Mouse (Mus musculus) right cerebral cortex, adult 2 months (tissue): ENCODE measurements around the gene Hpf1.

Source experiments
- DNase-seq, 2 experiments: peaks; one replicate each; pipeline ENCODE4 v3.0.0; 2021 to 2022; ENCODE audit warnings: low spot score in 2 of 2

Hpf1 gene

GRCm38 (mm10) chr8:60895878-60896277 lies 5.7 kb downstream of the Hpf1 start:
- no peak for DNase-seq

- DNase-seq: no peak
Measured at GRCm38 (mm10) chr8:60900147-60900546, 9.9 kb downstream of the Hpf1 start.

DNA sequence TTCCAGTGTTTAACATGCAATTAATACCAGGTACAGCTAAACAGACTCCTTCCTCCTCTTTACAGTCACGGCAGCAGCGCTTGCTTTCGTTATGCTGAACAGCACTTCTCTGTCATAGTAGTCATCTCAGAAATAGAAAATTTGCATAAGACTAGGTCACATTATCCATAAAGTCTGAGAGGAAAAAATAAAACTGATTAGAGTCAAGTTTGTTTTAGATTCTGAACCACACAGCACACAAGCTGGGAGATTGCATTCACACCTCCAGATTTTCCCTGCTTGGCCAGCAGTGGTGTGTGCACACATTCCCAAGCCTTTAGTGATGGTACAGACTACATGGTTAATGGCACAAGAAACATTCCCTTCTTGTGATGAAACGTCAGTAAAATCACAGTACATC lies 21.9 kb downstream of the Hpf1 start:
- no peak for DNase-seq

- DNase-seq: no peak
Measured at GRCm38 (mm10) chr8:60912554-60912953, 22.3 kb downstream of the Hpf1 start.

- DNase-seq: no peak
Measured at GRCm38 (mm10) chr8:60919069-60919468, 28.9 kb downstream of the Hpf1 start.

DNA sequence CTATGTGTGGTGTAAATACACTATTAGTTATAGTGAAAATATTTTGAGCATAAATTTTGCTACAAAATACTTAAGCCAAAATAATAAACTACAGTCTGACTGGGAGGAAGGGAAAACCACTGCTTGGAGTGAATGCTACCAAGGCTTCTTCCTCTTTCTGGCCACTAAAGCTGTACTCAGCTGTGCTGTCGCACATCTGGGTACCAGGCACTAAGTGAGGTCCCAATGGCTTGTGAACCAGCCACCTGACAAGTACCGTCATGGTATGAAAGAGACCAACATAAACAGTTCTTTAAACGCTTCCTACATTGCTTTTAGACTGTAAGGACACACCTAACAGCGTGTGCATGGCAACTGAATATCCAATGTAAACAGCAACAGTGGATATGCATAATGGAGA lies 30.0 kb downstream of the Hpf1 start:
- DNase-seq: no peak

GRCm38 (mm10) chr8:60933617-60934016 lies 43.4 kb downstream of the Hpf1 start:
- no peak for DNase-seq

DNA sequence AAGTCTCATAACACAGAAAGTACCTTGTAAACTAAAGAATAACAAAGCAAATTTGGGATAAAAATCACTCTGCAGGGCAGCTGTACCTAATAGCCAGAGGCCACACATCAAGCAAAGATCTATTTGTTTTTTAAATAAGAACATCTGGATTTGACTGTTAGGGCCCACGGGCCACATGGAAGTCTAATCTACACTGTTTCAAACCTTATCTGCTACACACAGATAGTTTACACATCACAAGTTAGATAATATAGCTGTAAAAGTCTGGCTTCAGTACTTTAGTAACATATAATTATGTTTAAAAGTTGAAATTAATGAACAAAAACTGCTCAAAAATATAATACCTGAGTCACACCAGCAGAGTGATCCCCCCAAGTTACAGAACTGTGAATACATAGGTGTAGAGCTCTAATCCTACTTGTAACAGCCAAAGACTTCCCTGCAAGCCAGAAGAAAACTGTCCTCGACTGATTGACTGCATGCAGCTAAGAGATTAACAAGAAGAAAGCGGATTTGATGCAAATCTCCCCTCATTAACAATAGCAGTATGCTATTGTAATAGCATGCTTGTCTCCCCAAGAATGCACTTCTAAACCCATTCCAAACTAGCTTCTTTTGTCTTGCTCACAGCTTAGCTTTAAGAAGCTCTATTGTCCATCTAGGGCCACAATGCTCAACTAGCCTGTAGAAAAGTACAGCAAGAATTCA lies 48.7 kb downstream of the Hpf1 start:
- DNase-seq: no peak

GRCm38 (mm10) chr8:60942867-60943266 lies 52.6 kb downstream of the Hpf1 start:
- no peak for DNase-seq

GRCm38 (mm10) chr8:60947503-60947902 lies 57.3 kb downstream of the Hpf1 start:
- DNase-seq: no peak

DNA sequence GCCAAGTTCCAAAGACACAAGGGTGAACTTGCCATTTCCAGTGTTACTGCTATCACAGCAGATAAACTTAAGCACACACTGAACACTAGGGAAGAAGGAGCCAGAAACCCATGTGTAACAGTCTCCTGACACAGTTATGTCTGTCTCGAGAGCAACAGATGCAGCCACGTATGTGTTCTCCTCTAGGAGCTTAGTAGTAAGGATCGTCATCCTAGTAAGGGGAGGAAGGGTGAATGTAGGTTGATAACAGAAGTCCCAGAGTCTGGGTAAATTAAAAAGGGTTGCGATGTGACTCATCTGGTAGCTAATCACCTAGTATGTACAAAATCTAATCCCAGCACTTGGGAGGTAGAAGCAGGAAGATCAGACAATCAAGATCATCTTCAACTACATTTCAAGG lies 59.6 kb downstream of the Hpf1 start:
- no peak for DNase-seq

- DNase-seq: no peak
Measured at GRCm38 (mm10) chr8:60951271-60951670, 61.1 kb downstream of the Hpf1 start.

DNA sequence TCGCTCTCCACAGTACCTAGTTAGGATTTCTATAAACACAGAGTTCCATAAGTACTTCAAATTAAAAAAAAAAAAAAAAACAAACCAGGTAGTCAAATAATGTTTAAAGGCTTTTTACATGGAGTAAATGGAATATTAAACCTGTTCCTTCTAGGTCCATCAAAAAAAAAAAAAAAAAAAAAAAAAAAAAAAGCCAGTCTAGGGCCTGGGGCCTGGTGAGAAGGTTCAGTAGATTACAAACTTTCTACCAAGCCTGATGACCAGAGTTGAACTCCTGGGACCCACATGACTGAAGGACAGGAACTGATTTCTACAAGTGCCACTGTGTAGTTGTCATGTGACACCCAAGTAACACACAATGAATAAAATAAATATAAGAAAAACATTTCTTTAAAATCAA lies 61.5 kb downstream of the Hpf1 start:
- DNase-seq: no peak

DNA sequence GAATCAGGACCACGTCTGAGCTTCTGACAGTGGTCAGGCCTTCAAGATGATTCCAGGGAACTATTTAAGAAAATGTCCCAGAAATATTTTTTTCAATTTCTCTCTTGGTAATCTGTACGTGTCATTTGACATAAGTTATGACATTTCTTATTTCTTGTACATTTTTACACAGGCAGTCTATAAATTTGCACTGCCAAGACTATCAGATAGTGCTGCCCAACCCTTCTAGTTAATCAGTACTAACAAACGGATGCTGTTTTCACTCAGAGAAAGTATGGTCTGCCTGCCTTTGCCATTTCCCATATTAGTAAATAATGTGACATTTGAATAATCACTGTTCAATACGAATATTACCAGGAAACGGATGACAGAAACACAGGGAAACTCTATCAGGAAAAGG lies 62.6 kb downstream of the Hpf1 start:
- no peak for DNase-seq

DNA sequence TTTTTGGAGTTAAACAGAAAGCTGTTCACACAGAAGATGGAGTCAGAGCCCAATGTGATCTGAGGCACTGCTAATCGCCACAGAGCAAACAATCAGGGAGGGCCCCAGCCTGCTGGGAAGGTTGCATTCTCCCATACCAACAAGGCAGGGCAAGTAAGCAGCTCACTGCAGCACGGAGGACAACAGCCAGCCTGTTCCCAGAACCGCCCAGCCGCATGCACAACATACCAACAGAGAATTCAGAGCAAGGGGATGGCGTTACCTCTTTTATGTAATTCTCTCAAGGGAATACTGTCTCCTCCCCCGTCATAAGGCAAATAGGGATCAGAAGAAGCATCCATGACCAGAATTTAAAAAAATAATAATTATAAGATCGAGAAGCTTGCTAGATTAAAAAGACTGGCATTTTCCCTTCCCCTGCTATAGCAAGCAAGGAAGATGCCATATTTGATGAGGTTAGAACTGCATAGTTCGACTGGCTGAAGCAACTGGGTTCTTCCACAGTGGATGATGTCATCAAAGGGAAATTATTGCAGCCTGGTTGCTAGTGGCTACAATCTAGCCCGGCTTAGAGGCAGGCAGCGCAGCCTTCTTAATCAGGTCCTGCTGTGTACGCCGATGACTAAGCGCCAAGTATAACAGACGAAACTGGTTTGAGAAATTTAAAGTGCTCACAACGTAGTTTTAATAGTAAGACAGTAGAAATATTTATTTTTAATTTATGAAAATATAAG lies 64.2 kb downstream of the Hpf1 start:
- DNase-seq: peak; percentile 77 to 81

- no peak for DNase-seq
Measured at GRCm38 (mm10) chr8:60956847-60957246, 66.6 kb downstream of the Hpf1 start.
